Mouse (Mus musculus) forebrain, embryonic 16.5 days (tissue): Measurements from ENCODE around the gene Ccni. TPM values are rescaled to one million over a fixed set of nuclear protein-coding genes. Genes with fewer than 3 reads are reported as not detected.

Source experiments
- ATAC-seq: fragments of 200-750 bp; cut with Nextera tagmentation; 2 replicates; pipeline ENCODE4 v1.8.0; 2017; ENCODE audit warnings: mild to moderate bottlenecking, moderate library complexity
- H3K27ac ChIP-seq: fragments of 300-500 bp; sonication (generic); 2 replicates; pipeline ENCODE4 v1.5.1; 2014; ENCODE audit warnings: low read length, control low read depth
- H3K27me3 ChIP-seq: fragments of 300-500 bp; sonication (generic); replicated peaks from 2 replicates; pipeline ENCODE4 v1.6.1; 2014; ENCODE audit warnings: low read length; ENCODE audit not compliant: control insufficient read depth, insufficient read depth
- H3K36me3 ChIP-seq: fragments of 300-500 bp; sonication (generic); 2 replicates; pipeline ENCODE4 v1.6.1; 2014; ENCODE audit not compliant: control insufficient read depth, insufficient read depth
- H3K4me1 ChIP-seq: fragments of 300-500 bp; sonication (generic); replicated peaks from 2 replicates; pipeline ENCODE4 v1.6.1; 2014; ENCODE audit warnings: low read length; ENCODE audit not compliant: control insufficient read depth, insufficient read depth
- H3K4me2 ChIP-seq: fragments of 300-500 bp; sonication (generic); 2 replicates; pipeline ENCODE4 v1.6.1; 2014; ENCODE audit warnings: mild to moderate bottlenecking, low read length, control low read depth
- H3K4me3 ChIP-seq: fragments of 300-500 bp; sonication (generic); replicated peaks from 2 replicates; pipeline ENCODE4 v1.5.1; 2014; ENCODE audit warnings: mild to moderate bottlenecking, low read length, control low read depth
- H3K9ac ChIP-seq: fragments of 300-500 bp; sonication (generic); replicated peaks from 2 replicates; pipeline ENCODE4 v1.6.1; 2014; ENCODE audit warnings: low read depth, low read length, control low read depth
- H3K9me3 ChIP-seq: fragments of 300-500 bp; sonication (generic); 2 replicates; pipeline ENCODE4 v1.6.1; 2016; ENCODE audit warnings: low read length; ENCODE audit not compliant: control insufficient read depth
- WGBS: fragments of 180-500 bp; shearing (Covaris S2); extraction: QIAGEN DNeasy Blood & Tissue Kit; methylation state at CpG from one replicate; pipeline ENCODE4 v1.1.7; 2014; 5-methylcytosine and 5-hydroxymethylcytosine counted together
- polyA plus RNA-seq: library from polyadenylated mRNA; unstranded; fragments of >200 nt; fragmentation: Nextera tagmentation; extraction: Ambion mirVana; gene quantifications from 2 replicates; pipeline ENCODE4 v1.2.1, GENCODE M21; 2015

Ccni gene
- polyA plus RNA-seq, 1 experiment from 2014 or later = 187 TPM

GRCm38 (mm10) chr5:93234605-93235004 lies 28.3 kb upstream of the Ccni start:
- H3K27me3 ChIP-seq = no peaks in the 10 kb centered on the region
- no peak for ATAC-seq
- no peak overlapping the region for H3K9ac ChIP-seq
- H3K4me2 ChIP-seq = no peak overlapping the region
- H3K4me1 ChIP-seq = peaks cover 2% of the 10 kb centered on the region
- H3K4me3 ChIP-seq = no peak overlapping the region
- no peaks in the 10 kb centered on the region for H3K9me3 ChIP-seq
- H3K27ac ChIP-seq = no peak overlapping the region
- WGBS = 92% methylated on average over 2 of the region's 2 CpGs
- H3K36me3 ChIP-seq = no peaks in the 10 kb centered on the region

- Histone ChIP-seq H3K27ac (no peak overlapping the region), H3K4me3 (no peak overlapping the region)
- WGBS = 53% methylated on average over 4 of the region's 4 CpGs
Measured at GRCm38 (mm10) chr5:93234130-93234529, 27.8 kb upstream of the Ccni start.

GRCm38 (mm10) chr5:93232838-93233237 lies 26.5 kb upstream of the Ccni start:
- no peaks in the 10 kb centered on the region for H3K27me3 ChIP-seq
- WGBS = 86% methylated on average over 2 of the region's 2 CpGs
- H3K9ac ChIP-seq = no peak overlapping the region
- H3K4me3 ChIP-seq = no peak overlapping the region
- no peaks in the 10 kb centered on the region for H3K36me3 ChIP-seq
- no peak overlapping the region for H3K27ac ChIP-seq
- no peak for ATAC-seq
- no peaks in the 10 kb centered on the region for H3K9me3 ChIP-seq
- H3K4me1 ChIP-seq = peaks cover 2% of the 10 kb centered on the region
- H3K4me2 ChIP-seq = no peak overlapping the region

More at GRCm38 (mm10) chr5:93234130-93234529, 27.8 kb upstream of the Ccni start:
- H3K4me2 ChIP-seq = no peak overlapping the region
- H3K4me1 ChIP-seq = peaks cover 2% of the 10 kb centered on the region
- ATAC-seq = no peak
- H3K27me3 ChIP-seq = no peaks in the 10 kb centered on the region
- H3K36me3 ChIP-seq = no peaks in the 10 kb centered on the region
- H3K9ac ChIP-seq = no peak overlapping the region
- no peaks in the 10 kb centered on the region for H3K9me3 ChIP-seq

GRCm38 (mm10) chr5:93231721-93232120 lies 25.4 kb upstream of the Ccni start:
- no peaks in the 10 kb centered on the region for H3K36me3 ChIP-seq
- H3K4me3 ChIP-seq = no peak overlapping the region
- H3K9ac ChIP-seq = no peak overlapping the region
- H3K4me1 ChIP-seq = peaks cover 2% of the 10 kb centered on the region
- no peak overlapping the region for H3K27ac ChIP-seq
- WGBS = 73% methylated on average over 3 of the region's 3 CpGs
- H3K4me2 ChIP-seq = no peak overlapping the region
- H3K9me3 ChIP-seq = no peaks in the 10 kb centered on the region
- no peaks in the 10 kb centered on the region for H3K27me3 ChIP-seq
- ATAC-seq = no peak

GRCm38 (mm10) chr5:93229527-93229926 lies 23.2 kb upstream of the Ccni start:
- Histone ChIP-seq H3K4me1 (peaks cover 2% of the 10 kb centered on the region; the same call in 1 of the 2 replicates), H3K9ac (no peak overlapping the region), H3K36me3 (no peaks in the 10 kb centered on the region), H3K9me3 (no peaks in the 10 kb centered on the region), H3K4me3 (no peak overlapping the region), H3K4me2 (no peak overlapping the region), H3K27ac (no peak overlapping the region), H3K27me3 (no peaks in the 10 kb centered on the region)
- WGBS = 75% methylated on average over 2 of the region's 2 CpGs
- no peak for ATAC-seq

GRCm38 (mm10) chr5:93227157-93227556 lies 20.9 kb upstream of the Ccni start:
- 94% methylated on average over 3 of the region's 3 CpGs for WGBS
- H3K9me3 ChIP-seq = no peaks in the 10 kb centered on the region
- no peak for ATAC-seq

GRCm38 (mm10) chr5:93224549-93224948 lies 18.3 kb upstream of the Ccni start:
- Histone ChIP-seq H3K4me1 (no peaks in the 10 kb centered on the region), H3K4me2 (no peak overlapping the region), H3K9me3 (no peaks in the 10 kb centered on the region), H3K27ac (no peak overlapping the region), H3K9ac (no peak overlapping the region), H3K27me3 (no peaks in the 10 kb centered on the region), H3K4me3 (no peak overlapping the region), H3K36me3 (no peaks in the 10 kb centered on the region)
- ATAC-seq = no peak
- WGBS = 82% methylated on average over 2 of the region's 2 CpGs

More at GRCm38 (mm10) chr5:93227157-93227556, 20.9 kb upstream of the Ccni start:
- H3K4me1 ChIP-seq = no peaks in the 10 kb centered on the region
- no peak overlapping the region for H3K9ac ChIP-seq
- H3K4me2 ChIP-seq = no peak overlapping the region
- no peaks in the 10 kb centered on the region for H3K27me3 ChIP-seq
- no peak overlapping the region for H3K27ac ChIP-seq
- H3K36me3 ChIP-seq = no peaks in the 10 kb centered on the region
- no peak overlapping the region for H3K4me3 ChIP-seq

GRCm38 (mm10) chr5:93221661-93222060 lies 15.4 kb upstream of the Ccni start:
- ATAC-seq = no peak
- Histone ChIP-seq H3K27me3 (no peaks in the 10 kb centered on the region), H3K9me3 (no peaks in the 10 kb centered on the region), H3K4me1 (no peaks in the 10 kb centered on the region), H3K9ac (no peak overlapping the region), H3K27ac (no peak overlapping the region), H3K4me3 (no peak overlapping the region), H3K4me2 (no peak overlapping the region), H3K36me3 (no peaks in the 10 kb centered on the region)
- WGBS = 58% methylated on average over 3 of the region's 3 CpGs

- H3K27ac ChIP-seq = no peak overlapping the region
- 86% methylated on average over 3 of the region's 3 CpGs for WGBS
- H3K36me3 ChIP-seq = no peaks in the 10 kb centered on the region
- H3K4me1 ChIP-seq = no peaks in the 10 kb centered on the region
- no peak overlapping the region for H3K9ac ChIP-seq
- no peaks in the 10 kb centered on the region for H3K9me3 ChIP-seq
- ATAC-seq = no peak
- H3K4me2 ChIP-seq = no peak overlapping the region
- no peaks in the 10 kb centered on the region for H3K27me3 ChIP-seq
- no peak overlapping the region for H3K4me3 ChIP-seq
Measured at GRCm38 (mm10) chr5:93218375-93218774, 12.1 kb upstream of the Ccni start.

GRCm38 (mm10) chr5:93207555-93207954 lies 1.3 kb upstream of the Ccni start:
- 52% methylated on average over 1 of the region's 1 CpGs for WGBS
- Histone ChIP-seq H3K9me3 (no peaks in the 10 kb centered on the region), H3K4me3 (no peak overlapping the region), H3K27ac (peak overlapping the region; percentile 50; the same call in 1 of the 2 replicates), H3K4me1 (peaks cover 18% of the 10 kb centered on the region), H3K27me3 (no peaks in the 10 kb centered on the region), H3K36me3 (no peaks in the 10 kb centered on the region), H3K4me2 (peak overlapping the region; percentile 66; the same call in 1 of the 2 replicates), H3K9ac (no peak overlapping the region)
- ATAC-seq = no peak
